Mouse (Mus musculus): ENCODE data around the gene Tssk1. TPM values are rescaled to one million over a fixed set of nuclear protein-coding genes. Genes with fewer than 3 reads are reported as not detected.
A peak's percentile ranks its signal among the peaks of the same experiment; 100 is the strongest.

Tssk1 gene
- polyA plus RNA-seq, 1 experiment from 2014 or later = not detected

GRCm38 (mm10) chr16:17872995-17873394 lies 21.0 kb upstream of the Tssk1 start:
- Histone ChIP-seq H3K4me3 (replicated peaks) (no peak overlapping the region), H3K27me3 (no peaks in the 10 kb centered on the region), H3K4me1 (replicated peaks) (no peaks in the 10 kb centered on the region), H3K4me2 (no peak overlapping the region), H3K9ac (replicated peaks) (no peak overlapping the region), H3K27ac (no peak overlapping the region), H3K9me3 (no peaks in the 10 kb centered on the region), H3K36me3 (peaks cover 65% of the 10 kb centered on the region)
- WGBS = 49% methylated on average over 4 of the region's 4 CpGs
- no peak for ATAC-seq (ENCODE audit: insufficient number of reproducible peaks, insufficient read depth, low FRiP score, low TSS enrichment, low read depth)

GRCm38 (mm10) chr16:17875174-17875573 lies 18.8 kb upstream of the Tssk1 start:
- H3K36me3 ChIP-seq = peaks cover 60% of the 10 kb centered on the region

GRCm38 (mm10) chr16:17876096-17876495 lies 17.9 kb upstream of the Tssk1 start:
- no peak for ATAC-seq (ENCODE audit: insufficient number of reproducible peaks, insufficient read depth, low FRiP score, low TSS enrichment, low read depth)
- H3K9ac ChIP-seq (replicated peaks) = no peak overlapping the region
- no peak overlapping the region for H3K27ac ChIP-seq
- H3K36me3 ChIP-seq = peaks cover 53% of the 10 kb centered on the region
- no peak overlapping the region for H3K4me2 ChIP-seq
- WGBS = 96% methylated on average over 1 of the region's 1 CpGs
- no peaks in the 10 kb centered on the region for H3K4me1 ChIP-seq (replicated peaks)
- H3K4me3 ChIP-seq (replicated peaks) = no peak overlapping the region
- no peaks in the 10 kb centered on the region for H3K27me3 ChIP-seq
- peaks cover 3% of the 10 kb centered on the region; the same call in 1 of the 2 replicates for H3K9me3 ChIP-seq

More at GRCm38 (mm10) chr16:17875174-17875573, 18.8 kb upstream of the Tssk1 start:
- ATAC-seq (ENCODE audit: insufficient number of reproducible peaks, insufficient read depth, low FRiP score, low TSS enrichment, low read depth) = no peak
- no peak overlapping the region for H3K4me3 ChIP-seq (replicated peaks)
- H3K9me3 ChIP-seq = peaks cover 3% of the 10 kb centered on the region; the same call in 1 of the 2 replicates
- WGBS = 80% methylated on average over 4 of the region's 4 CpGs
- no peaks in the 10 kb centered on the region for H3K27me3 ChIP-seq
- no peak overlapping the region for H3K27ac ChIP-seq
- no peak overlapping the region for H3K4me2 ChIP-seq
- H3K4me1 ChIP-seq (replicated peaks) = no peaks in the 10 kb centered on the region
- no peak overlapping the region for H3K9ac ChIP-seq (replicated peaks)

GRCm38 (mm10) chr16:17879571-17879970 lies 14.5 kb upstream of the Tssk1 start:
- 95% methylated on average over 4 of the region's 4 CpGs for WGBS
- H3K4me2 ChIP-seq = no peak overlapping the region
- ATAC-seq (ENCODE audit: insufficient number of reproducible peaks, insufficient read depth, low FRiP score, low TSS enrichment, low read depth) = no peak
- H3K9me3 ChIP-seq = peaks cover 3% of the 10 kb centered on the region; the same call in 1 of the 2 replicates
- no peak overlapping the region for H3K27ac ChIP-seq
- H3K9ac ChIP-seq (replicated peaks) = no peak overlapping the region
- H3K36me3 ChIP-seq = peaks cover 56% of the 10 kb centered on the region
- H3K4me1 ChIP-seq (replicated peaks) = peaks cover 4% of the 10 kb centered on the region; the same call in 1 of the 2 replicates
- no peak overlapping the region for H3K4me3 ChIP-seq (replicated peaks)
- H3K27me3 ChIP-seq = no peaks in the 10 kb centered on the region

- no peak for ATAC-seq (ENCODE audit: insufficient number of reproducible peaks, insufficient read depth, low FRiP score, low TSS enrichment, low read depth)
- Histone ChIP-seq H3K36me3 (peaks cover 59% of the 10 kb centered on the region), H3K4me3 (replicated peaks) (no peak overlapping the region)
Observed at GRCm38 (mm10) chr16:17882196-17882595, 11.8 kb upstream of the Tssk1 start.

GRCm38 (mm10) chr16:17884116-17884515 lies 9.9 kb upstream of the Tssk1 start:
- Histone ChIP-seq H3K4me1 (replicated peaks) (peaks cover 9% of the 10 kb centered on the region; the same call in 1 of the 2 replicates), H3K27ac (no peak overlapping the region), H3K9me3 (no peaks in the 10 kb centered on the region), H3K27me3 (no peaks in the 10 kb centered on the region), H3K4me3 (replicated peaks) (no peak overlapping the region), H3K4me2 (no peak overlapping the region), H3K36me3 (peaks cover 43% of the 10 kb centered on the region), H3K9ac (replicated peaks) (no peak overlapping the region)
- ATAC-seq (ENCODE audit: insufficient number of reproducible peaks, insufficient read depth, low FRiP score, low TSS enrichment, low read depth) = no peak
- 83% methylated on average over 6 of the region's 6 CpGs for WGBS

More at GRCm38 (mm10) chr16:17882196-17882595, 11.8 kb upstream of the Tssk1 start:
- Histone ChIP-seq H3K9ac (replicated peaks) (no peak overlapping the region), H3K27me3 (no peaks in the 10 kb centered on the region), H3K9me3 (peaks cover 3% of the 10 kb centered on the region; the same call in 1 of the 2 replicates), H3K4me1 (replicated peaks) (peaks cover 9% of the 10 kb centered on the region; the same call in 1 of the 2 replicates), H3K4me2 (no peak overlapping the region), H3K27ac (no peak overlapping the region)

- Histone ChIP-seq H3K9ac (replicated peaks) (peak overlapping the region; percentile 98), H3K9me3 (no peaks in the 10 kb centered on the region), H3K4me1 (replicated peaks) (peaks cover 26% of the 10 kb centered on the region), H3K36me3 (peaks cover 9% of the 10 kb centered on the region; the same call in 1 of the 2 replicates), H3K4me3 (replicated peaks) (peak overlapping the region; percentile 95), H3K4me2 (peak overlapping the region; percentile 93), H3K27me3 (no peaks in the 10 kb centered on the region), H3K27ac (no peak overlapping the region)
- WGBS = 85% methylated on average over 6 of the region's 6 CpGs
- no peak for ATAC-seq (ENCODE audit: insufficient number of reproducible peaks, insufficient read depth, low FRiP score, low TSS enrichment, low read depth)
Observed at GRCm38 (mm10) chr16:17889689-17890341, 4.2 kb upstream of the Tssk1 start.

GRCm38 (mm10) chr16:17890342-17890727 lies 3.7 kb upstream of the Tssk1 start:
- Histone ChIP-seq H3K4me3 (replicated peaks) (peak overlapping the region; percentile 95), H3K4me1 (replicated peaks) (peaks cover 26% of the 10 kb centered on the region), H3K36me3 (peaks cover 4% of the 10 kb centered on the region; the same call in 1 of the 2 replicates), H3K27me3 (no peaks in the 10 kb centered on the region), H3K27ac (no peak overlapping the region), H3K4me2 (peak overlapping the region; percentile 93), H3K9ac (replicated peaks) (peak overlapping the region; percentile 98), H3K9me3 (no peaks in the 10 kb centered on the region)
- WGBS = 61% methylated on average over 2 of the region's 2 CpGs
- ATAC-seq (ENCODE audit: insufficient number of reproducible peaks, insufficient read depth, low FRiP score, low TSS enrichment, low read depth) = no peak

GRCm38 (mm10) chr16:17890917-17891566 lies 3.0 kb upstream of the Tssk1 start:
- Histone ChIP-seq H3K4me3 (replicated peaks) (peak overlapping the region; percentile 95), H3K27ac (peak overlapping the region; percentile 95), H3K4me2 (peak overlapping the region; percentile 93), H3K4me1 (replicated peaks) (peaks cover 26% of the 10 kb centered on the region), H3K36me3 (peaks cover 4% of the 10 kb centered on the region; the same call in 1 of the 2 replicates), H3K9me3 (no peaks in the 10 kb centered on the region), H3K27me3 (no peaks in the 10 kb centered on the region), H3K9ac (replicated peaks) (peak overlapping the region; percentile 98)
- ATAC-seq (ENCODE audit: insufficient number of reproducible peaks, insufficient read depth, low FRiP score, low TSS enrichment, low read depth) = peak; percentile 67
- under 1% methylated on average over 44 of the region's 44 CpGs for WGBS

GRCm38 (mm10) chr16:17891567-17891959 lies 2.5 kb upstream of the Tssk1 start, which contains the start of gene Gm20518:
Gene Gm20518 (minus strand): TSS chr16:17891671.
- peak within 1 kb of the TSS; percentile 93 for H3K4me2 ChIP-seq
- under 1% methylated on average over 37 of the region's 38 CpGs for WGBS
- H3K27me3 ChIP-seq = no peaks in the 10 kb centered on the region
- no peaks in the 10 kb centered on the region for H3K9me3 ChIP-seq
- peak; percentile 97 for ATAC-seq (ENCODE audit: insufficient number of reproducible peaks, insufficient read depth, low FRiP score, low TSS enrichment, low read depth)
- peak within 1 kb of the TSS; percentile 98 for H3K9ac ChIP-seq (replicated peaks)
- H3K27ac ChIP-seq = peak within 1 kb of the TSS; percentile 95
- peaks cover 26% of the 10 kb centered on the region for H3K4me1 ChIP-seq (replicated peaks)
- H3K4me3 ChIP-seq (replicated peaks) = peak within 1 kb of the TSS; percentile 95
- H3K36me3 ChIP-seq = peaks cover 4% of the 10 kb centered on the region; the same call in 1 of the 2 replicates

- ATAC-seq (ENCODE audit: insufficient number of reproducible peaks, insufficient read depth, low FRiP score, low TSS enrichment, low read depth) = no peak
- Histone ChIP-seq H3K36me3 (peaks cover 4% of the 10 kb centered on the region; the same call in 1 of the 2 replicates), H3K27ac (no peak overlapping the region), H3K9me3 (no peaks in the 10 kb centered on the region), H3K4me3 (replicated peaks) (no peak overlapping the region), H3K4me1 (replicated peaks) (peaks cover 21% of the 10 kb centered on the region), H3K4me2 (no peak overlapping the region), H3K9ac (replicated peaks) (no peak overlapping the region), H3K27me3 (no peaks in the 10 kb centered on the region)
- WGBS = 78% methylated on average over 3 of the region's 3 CpGs
Observed at GRCm38 (mm10) chr16:17892606-17893005, 1.4 kb upstream of the Tssk1 start.
